Mouse (Mus musculus) heart, adult 9 months (tissue): ENCODE measurements around the gene Use1.
A peak's percentile ranks its signal among the peaks of the same experiment; 100 is the strongest.

Experiments used
- DNase-seq, 2 experiments: peaks; one replicate each; pipeline ENCODE4 v3.0.0; 2022; ENCODE audit warnings: low spot score in 2 of 2

The Use1 gene

DNA sequence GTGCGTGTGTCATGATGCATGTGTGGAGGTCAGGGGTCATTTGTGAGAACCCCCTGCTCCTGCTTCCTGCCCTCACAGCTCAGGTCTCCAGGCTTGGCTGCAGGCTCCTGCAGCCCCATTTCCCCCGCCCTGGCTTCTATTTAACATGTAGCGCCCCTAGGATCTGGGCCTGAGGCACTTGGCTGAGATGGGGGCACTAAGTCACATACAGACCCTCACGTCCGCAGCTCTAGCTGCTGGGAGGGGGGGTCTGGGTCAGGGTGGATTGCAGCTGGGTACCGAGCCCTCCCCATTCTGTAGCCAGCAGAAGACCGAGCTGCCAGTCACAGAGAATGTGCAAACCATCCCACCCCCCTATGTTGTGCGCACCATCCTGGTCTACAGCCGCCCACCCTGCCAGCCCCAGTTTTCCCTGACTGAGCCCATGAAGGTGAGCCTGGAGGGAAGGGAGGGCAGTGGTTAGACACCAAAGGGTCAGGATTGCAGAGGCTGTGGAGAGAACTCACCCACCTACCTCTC is 35.9 kb downstream of the Use1 start:
- no peak for DNase-seq

DNA sequence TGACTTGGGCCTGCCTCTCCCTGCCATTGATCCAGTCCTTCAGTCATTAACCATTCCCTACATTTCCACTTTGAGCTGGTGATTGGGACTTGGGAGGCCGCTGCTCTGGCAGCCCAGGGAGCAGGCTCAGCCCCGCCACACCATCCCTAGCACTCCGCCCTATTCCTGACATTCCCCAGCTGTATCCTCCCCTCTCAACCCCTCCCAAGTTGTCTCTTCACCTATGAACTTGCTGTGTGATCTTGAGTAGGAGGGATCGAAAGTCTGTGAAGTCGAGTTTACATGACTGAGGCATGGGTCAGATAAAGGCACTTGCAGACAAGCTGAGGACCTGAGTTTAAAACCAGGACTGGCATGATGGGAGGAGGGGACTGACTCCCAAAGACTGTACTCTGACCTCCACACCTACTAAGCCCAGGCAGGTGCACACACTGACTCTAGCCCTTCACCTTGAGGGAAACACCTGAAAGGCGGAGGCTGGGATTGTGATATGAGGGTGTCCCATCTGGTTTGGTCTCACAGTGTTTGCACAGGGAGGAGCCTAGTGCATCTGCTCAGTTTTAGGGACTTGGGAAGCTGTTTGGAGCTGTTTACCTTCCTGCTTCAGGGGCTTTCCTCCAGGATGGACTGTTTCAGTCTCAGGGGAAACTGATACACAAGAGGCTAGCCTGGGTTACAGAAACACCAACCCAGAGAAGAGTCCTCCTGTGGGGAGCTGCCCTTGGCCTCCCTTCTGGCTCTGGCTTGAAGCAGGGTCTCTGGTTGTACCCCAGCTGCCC is 36.6 kb downstream of the Use1 start:
- DNase-seq = no peak

DNA sequence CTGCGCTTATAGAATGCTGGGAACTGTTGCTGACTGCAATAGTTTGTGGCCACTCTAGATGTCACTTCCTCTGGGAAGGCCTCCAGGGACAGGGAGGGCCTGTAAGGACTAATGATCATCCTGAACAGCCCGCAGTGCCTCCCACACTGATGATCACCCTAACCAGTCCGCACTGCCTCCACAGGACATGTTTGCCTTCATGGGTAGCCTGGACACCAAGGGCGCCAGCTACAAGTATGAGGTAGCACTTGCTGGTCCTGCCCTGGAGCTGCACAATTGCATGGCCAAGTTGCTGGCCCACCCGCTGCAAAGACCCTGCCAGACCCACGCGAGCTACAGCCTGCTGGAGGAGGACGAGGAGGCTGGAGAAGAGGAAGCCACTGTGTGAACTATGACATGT is 37.4 kb downstream of the Use1 start:
- no peak for DNase-seq

DNA sequence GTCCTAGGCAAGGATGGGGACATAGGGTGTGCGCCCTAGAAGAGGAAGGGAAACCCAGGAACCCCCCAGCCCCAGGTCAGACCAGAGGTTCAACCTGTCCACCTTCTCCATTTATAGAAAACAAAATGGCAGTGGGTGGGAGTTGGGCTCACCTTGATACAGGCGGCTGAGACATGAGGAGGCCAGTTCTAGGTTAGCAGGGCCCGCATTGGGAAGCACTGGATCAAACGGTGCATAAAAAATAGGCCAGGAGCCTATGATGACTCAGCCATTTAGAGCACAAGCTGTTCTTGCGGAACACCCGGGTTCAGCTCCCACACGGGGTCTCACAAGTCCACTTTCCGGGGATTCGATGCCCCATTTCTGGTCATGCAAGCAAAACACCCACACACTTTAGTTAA is 38.3 kb downstream of the Use1 start:
- DNase-seq = no peak

DNA sequence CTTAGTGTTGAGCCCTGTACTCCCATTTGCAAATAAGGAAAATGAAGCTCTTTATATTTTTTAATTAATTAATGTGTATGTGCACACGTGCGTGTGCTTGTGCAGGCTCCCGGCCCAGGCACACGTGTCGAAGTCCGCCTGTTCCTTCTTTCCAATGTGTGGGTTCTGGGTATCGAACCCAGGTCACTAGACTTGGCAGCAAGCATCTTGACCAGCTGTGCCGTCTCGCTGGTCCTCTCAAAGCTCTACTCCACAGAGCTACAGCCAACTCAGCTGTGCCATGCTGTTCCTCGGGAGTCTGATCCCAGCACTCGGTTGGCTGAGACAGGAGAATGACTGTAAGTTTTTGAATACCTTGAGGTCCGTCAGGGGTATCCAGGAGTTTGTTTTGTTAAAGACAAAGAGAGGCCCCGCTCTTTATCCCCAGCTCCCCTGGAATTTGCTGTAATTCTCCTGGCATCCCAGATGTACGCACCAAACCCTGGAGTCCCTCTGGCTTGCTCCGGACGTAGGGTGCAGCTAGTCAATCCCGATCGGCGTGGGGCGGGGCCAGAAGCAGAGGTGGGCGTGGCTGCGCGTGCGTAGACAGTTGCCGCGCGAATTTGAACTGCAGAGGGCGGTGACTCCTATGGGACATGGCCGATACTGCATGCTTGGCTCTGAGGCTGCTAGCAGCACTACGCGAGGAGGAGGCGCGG is 38.9 kb downstream of the Use1 start, which contains the start of gene Ankle1:
Gene Ankle1, plus strand, starts transcription at position 610 of the 698 bp plus-strand sequence.
- peak; percentile 91 to 96 for DNase-seq

DNA sequence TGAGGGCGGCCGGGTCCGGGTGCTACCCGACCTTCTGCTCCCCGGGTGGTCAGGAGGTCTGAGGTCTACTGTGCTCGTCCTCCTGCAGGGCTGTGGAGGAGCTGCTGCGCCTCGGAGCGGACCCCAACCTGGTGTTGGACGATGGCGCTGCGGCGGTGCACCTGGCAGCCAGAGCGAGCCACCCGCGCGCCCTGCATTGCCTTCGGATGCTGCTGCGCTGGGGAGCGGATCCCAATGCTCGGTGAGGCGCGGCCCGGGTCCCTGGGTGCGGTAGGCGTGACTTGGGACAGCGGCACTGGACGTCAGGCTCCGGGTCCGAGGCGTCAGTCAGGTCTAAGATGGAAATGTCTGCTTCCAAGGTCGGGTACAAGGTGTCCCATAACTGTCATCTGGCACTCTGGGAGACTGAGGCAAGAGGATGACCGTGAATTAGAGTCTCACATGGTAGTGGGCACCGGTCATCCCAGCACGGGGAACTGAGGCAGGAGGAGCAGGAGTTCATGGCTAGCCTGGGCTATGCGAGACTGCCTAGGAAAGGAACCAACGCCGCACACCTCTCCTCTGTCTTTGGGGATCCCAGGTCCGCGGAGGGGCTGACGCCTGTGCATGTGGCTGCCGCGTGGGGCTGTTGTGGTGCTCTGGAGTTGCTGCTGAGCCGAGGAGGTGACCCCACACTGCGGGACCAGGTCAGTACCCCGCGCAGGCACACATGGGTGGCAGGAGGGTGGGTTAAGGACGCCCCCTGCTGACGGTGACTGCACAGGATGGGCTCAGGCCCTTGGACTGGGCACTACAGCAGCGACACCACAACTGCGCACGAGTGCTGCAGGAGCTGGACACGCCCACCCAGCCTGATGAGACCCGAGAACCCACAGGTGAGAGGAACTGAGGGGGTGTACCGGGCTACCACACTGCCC is 39.7 kb downstream of the Use1 start:
- DNase-seq = peak in 1 of 2 experiments; percentile 50

DNA sequence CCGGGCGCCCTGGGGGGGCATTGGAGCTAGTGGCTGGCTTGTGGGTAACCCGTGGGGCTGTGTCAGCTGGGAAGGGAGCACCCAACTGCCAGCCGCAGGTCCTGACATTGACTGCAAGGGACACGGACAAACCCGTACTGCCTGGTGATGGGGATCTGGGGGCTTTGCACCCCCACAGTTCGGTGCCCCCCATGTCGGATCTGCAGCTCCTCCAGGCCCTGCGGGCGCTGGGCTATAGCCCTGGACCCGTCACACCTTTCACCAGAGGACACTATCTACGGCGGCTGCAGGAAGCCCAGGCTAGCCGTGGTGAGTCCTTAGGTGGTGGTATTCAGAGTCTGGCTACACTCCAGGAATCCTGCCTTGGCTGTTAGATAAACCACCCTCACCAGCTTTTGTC is 40.8 kb downstream of the Use1 start:
- DNase-seq = no peak

DNA sequence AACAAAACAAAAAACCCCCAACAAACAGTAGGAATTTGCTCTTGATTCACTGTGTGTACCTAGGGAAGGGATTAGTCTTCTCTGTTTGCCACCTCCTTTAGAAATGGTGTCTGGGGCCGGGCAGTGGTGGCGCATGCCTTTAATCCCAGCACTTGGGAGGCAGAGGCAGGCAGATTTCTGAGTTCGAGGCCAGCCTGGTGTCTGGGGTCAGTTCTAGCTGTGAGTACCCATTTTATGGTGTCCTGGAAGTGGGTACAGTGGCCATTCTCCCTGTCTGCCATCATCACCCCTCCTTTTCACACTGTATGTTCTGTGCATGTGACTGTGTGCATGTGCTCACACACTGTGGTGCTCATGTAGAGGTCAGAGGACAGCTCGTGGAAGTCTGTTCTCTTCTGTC is 41.6 kb downstream of the Use1 start:
- DNase-seq = no peak

DNA sequence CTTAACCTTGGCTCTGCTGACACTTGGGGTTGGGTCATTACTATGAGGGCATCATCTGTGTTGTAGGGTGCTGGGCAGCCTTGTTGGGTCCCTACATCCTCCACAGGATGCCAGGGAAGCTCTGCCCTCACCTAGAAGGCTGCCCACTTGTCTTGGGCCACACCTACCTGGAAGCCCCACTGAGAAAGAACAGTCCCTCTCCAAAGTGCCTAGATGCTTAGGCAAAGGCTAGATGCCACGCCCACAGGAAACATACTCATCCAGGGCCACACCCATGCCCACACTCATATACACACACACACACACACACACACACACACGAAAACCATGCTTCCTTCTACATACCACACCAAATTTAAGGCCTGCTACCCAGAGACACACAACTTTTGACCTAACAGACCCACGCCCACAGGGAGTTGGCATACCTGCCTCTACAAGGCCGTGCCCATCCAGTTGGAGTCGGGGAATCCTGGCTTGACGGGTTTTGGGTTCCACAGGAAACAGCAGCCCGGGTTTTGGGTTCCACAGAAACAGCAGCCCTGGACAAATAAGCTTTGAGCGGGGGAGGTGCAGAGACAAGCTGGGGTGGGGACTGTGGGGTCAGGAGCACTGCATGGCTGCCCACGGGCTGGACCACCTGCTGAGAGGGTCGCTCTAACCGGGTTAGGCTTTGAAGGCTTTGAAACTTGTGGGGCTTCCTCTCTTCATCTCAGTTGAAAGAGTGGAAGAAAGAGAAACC is 45.1 kb downstream of the Use1 start:
- DNase-seq = no peak
